Comparison of ENCODE assay signal across 25 mouse cellular contexts in genomic region chr12:52198471-52198870, GRCm38 (mm10).
"Had no signal": no experiment of that assay in that cellular context is flagged by ENCODE, and none has a peak within 500 bp of the region (broad histone marks: within the 10 kb centered on the region; RNA-seq: fewer than 3 reads in every experiment).

No protein-coding gene starts in this region.

- H3K36me3 ChIP-seq: heart, embryonic 10.5 days; heart, embryonic 12.5 days; hindbrain, embryonic 10.5 days; hindbrain, embryonic 12.5 days; intestine, embryonic 15.5 days; limb, embryonic 13.5 days; limb, embryonic 15.5 days; liver, embryonic 12.5 days had no signal

- H3K4me3 ChIP-seq: gastrocnemius, adult 2 months; heart, embryonic 10.5 days; heart, embryonic 12.5 days; hindbrain, embryonic 10.5 days; hindbrain, embryonic 12.5 days; intestine, embryonic 15.5 days; layer of hippocampus, adult 2 months; limb, embryonic 13.5 days; limb, embryonic 15.5 days; liver, embryonic 12.5 days had no signal

- H3K27me3 ChIP-seq: heart, embryonic 12.5 days; hindbrain, embryonic 12.5 days; intestine, embryonic 15.5 days; limb, embryonic 13.5 days; limb, embryonic 15.5 days; liver, embryonic 12.5 days had no signal

- H3K27ac ChIP-seq: gastrocnemius, adult 2 months; heart, embryonic 10.5 days; hindbrain, embryonic 10.5 days; hindbrain, embryonic 12.5 days; hindbrain, embryonic 14.5 days; intestine, embryonic 15.5 days; layer of hippocampus, adult 2 months; limb, embryonic 13.5 days; limb, embryonic 15.5 days; liver, embryonic 12.5 days; liver, embryonic 14.5 days had no signal

- DNase-seq: gastrocnemius, adult 2 months; gastrocnemius, postnatal 10 days; gastrocnemius, postnatal 36 days; heart, postnatal 10 days; heart, postnatal 4 days; kidney, adult 18-20 months; kidney, adult 8-10 months; kidney, postnatal 10 days; kidney, postnatal 25 days; kidney, postnatal 4 days; left cerebral cortex, postnatal 4 days had no signal

- H3K9ac ChIP-seq: heart, embryonic 12.5 days; hindbrain, embryonic 12.5 days; hindbrain, embryonic 14.5 days; intestine, embryonic 15.5 days; limb, embryonic 13.5 days; limb, embryonic 15.5 days; liver, embryonic 12.5 days; liver, embryonic 14.5 days had no signal

- H3K4me1 ChIP-seq: heart, embryonic 10.5 days; heart, embryonic 12.5 days; hindbrain, embryonic 10.5 days; hindbrain, embryonic 12.5 days; intestine, embryonic 15.5 days; limb, embryonic 13.5 days; limb, embryonic 15.5 days; liver, embryonic 12.5 days had no signal

- ATAC-seq: hindbrain, embryonic 16.5 days; inflammation-experienced regulatory T-cells, adult 6 months; intestine, embryonic 15.5 days; intestine, postnatal 0 days; liver, embryonic 12.5 days had no signal
